Mouse (Mus musculus) cerebral cortex, adult 2 months (tissue): ENCODE measurements around the gene Egfr.

Experiments
- WGBS: fragments of 180-500 bp; shearing (Covaris S2); methylation state at CpG from one replicate; pipeline ENCODE4 v1.1.7; 2018; 5-methylcytosine and 5-hydroxymethylcytosine counted together

Gene Egfr

GRCm38 (mm10) chr11:16904302-16905011 lies 152.5 kb downstream of the Egfr start:
- 63% methylated on average over 8 of the region's 8 CpGs for WGBS

GRCm38 (mm10) chr11:16905012-16905332 lies 153.0 kb downstream of the Egfr start:
- 63% methylated on average over 3 of the region's 3 CpGs for WGBS

DNA sequence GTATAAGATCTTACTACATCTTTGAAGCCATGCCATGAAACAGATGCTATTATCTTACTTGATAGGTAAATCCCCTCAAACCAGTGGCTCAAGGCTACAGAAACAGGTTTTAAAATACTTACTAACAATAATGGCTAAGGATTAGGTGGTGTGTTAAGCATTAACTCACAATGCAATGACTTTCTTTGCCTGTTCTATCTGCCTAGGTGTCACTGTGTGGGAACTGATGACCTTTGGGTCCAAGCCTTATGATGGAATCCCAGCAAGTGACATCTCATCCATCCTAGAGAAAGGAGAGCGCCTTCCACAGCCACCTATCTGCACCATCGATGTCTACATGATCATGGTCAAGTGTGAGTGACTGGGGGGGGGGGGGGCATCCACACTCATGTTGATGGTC lies 154.5 kb downstream of the Egfr start:
- 98% methylated on average over 2 of the region's 2 CpGs for WGBS

DNA sequence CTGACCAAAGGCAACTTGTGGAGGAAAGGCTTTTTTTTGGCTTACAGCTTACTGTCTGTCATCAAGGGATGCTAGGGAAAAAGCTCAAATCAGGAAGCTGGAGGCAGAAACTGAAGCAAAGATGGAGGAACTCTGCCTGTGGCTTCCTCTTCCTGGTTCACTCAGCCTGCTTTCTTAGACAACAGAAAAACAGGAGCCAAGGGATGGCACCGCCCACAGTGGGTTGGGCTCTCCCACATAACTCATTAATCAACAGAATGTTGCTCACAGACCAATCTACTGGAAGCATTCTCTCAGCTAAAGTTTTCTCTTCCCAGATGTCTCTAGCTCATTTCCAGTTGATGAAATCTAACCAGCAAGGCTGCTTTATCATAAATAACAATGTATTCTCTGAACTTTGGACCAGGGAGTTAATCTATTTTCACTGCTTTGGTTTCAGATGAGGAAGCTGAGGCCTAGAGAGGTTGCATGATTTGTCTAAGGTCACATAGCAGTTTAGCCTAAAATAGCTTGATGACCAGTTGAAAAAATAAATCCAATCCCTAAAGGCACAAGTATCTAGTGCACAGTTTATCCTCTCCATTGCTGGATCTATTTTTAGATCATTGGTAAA lies 155.6 kb downstream of the Egfr start:
- WGBS: 94% methylated on average over 1 of the region's 1 CpGs

GRCm38 (mm10) chr11:16914756-16915155 lies 162.8 kb downstream of the Egfr start:
- WGBS: 85% methylated on average over 3 of the region's 3 CpGs

DNA sequence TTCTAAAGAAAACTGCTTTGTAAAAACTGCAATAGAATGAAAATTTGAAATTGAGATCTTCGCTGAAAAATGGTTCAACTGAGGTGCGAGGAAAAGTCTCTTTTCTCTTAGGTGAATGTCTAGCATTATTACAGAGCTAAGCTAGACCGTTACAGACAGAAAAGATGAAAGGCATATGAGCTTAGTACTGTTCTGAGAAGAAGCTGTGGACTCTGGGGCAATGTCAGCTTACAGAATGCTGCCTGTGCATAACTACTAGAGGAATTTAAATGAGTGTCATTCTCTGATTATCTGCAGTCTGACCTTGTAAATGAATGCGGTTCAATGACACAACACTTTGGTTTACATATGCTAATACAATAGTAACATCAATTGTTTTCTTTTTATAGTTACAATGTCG lies 163.8 kb downstream of the Egfr start:
- WGBS: 81% methylated on average over 5 of the region's 5 CpGs

- 95% methylated on average over 2 of the region's 2 CpGs for WGBS
Observed at GRCm38 (mm10) chr11:16917512-16917911, 165.5 kb downstream of the Egfr start.

- WGBS: 91% methylated on average over 3 of the region's 3 CpGs
Observed at GRCm38 (mm10) chr11:16932159-16932558, 180.2 kb downstream of the Egfr start.

DNA sequence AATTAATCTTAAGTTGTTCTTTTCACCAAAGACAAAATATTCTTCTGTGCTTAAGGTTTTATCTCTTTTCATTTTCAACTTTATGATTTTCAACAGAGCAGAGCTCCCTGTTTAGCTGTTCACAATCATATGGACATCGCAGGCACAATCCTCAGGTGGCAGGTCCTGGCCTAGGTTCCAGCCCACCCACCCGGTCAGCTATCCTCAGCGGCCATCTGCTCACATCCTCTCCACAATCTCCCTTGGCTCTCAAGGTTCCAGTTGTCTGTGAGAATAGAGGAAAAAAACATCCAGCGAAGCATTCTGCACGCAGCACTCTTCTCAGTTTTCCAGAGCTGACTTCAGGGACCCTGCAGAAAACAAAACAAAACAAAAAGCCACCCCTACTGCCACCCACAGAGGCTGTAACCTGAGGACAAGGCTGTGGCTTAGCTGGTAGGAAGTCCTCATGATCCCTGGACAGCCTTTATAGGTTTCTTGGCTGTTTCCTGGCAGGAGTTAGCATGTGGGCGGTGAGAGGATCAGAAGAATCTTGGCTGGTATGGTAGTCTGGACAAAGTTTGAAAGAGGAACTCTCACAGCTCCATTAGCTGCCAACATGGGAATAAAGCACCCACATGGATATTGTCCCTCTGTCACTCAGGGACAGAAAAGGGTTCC lies 183.7 kb downstream of the Egfr start:
- 52% methylated on average over 6 of the region's 6 CpGs for WGBS

GRCm38 (mm10) chr11:16941103-16941793 lies 189.2 kb downstream of the Egfr start:
- 45% methylated on average over 4 of the region's 4 CpGs for WGBS

DNA sequence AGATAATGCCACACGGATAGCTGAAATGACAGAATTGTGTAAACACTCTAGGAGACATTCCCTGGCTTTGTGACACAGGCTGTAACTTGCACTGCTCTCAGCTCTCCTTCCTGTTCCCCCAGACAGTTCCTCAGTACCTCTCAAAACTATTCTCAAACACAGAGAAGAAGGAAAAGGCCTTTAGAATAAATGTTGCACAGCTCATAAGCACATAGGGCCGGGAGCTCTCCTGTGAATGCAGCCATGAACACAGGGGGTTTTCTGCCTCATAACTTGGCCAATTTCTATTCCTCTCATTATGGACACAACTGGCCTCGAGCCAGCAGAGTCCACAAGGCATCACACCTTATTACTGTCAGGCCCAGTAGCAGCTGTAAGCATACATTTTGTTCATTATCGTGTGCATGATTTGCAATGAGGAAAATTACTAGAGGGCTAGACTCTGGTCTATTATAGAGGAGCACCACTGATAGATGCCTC lies 190.0 kb downstream of the Egfr start:
- 71% methylated on average over 4 of the region's 4 CpGs for WGBS

GRCm38 (mm10) chr11:16943016-16943415 lies 191.0 kb downstream of the Egfr start:
- 87% methylated on average over 4 of the region's 4 CpGs for WGBS

DNA sequence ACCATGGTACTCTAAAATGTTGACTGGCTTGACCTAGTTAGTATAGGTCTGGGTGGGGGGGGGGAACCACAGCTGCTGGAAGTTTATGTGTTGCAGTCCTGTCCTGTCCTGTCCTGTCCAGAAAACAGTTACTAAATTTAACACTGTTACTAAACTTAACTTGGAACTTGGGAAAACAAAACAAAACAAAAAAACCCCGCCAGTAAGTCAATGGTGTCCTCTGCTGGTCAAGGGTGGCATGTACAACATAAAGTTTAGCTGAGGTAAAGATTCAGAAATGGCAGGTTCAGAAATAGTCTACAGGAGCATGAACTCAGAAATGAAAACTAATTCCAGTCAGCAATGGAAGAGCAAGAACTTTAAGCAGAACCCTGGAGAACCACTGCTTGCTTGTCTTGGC lies 196.8 kb downstream of the Egfr start:
- WGBS: 11% methylated on average over 1 of the region's 1 CpGs

GRCm38 (mm10) chr11:16950226-16950975 lies 198.4 kb downstream of the Egfr start:
- WGBS: 33% methylated on average over 13 of the region's 13 CpGs

DNA sequence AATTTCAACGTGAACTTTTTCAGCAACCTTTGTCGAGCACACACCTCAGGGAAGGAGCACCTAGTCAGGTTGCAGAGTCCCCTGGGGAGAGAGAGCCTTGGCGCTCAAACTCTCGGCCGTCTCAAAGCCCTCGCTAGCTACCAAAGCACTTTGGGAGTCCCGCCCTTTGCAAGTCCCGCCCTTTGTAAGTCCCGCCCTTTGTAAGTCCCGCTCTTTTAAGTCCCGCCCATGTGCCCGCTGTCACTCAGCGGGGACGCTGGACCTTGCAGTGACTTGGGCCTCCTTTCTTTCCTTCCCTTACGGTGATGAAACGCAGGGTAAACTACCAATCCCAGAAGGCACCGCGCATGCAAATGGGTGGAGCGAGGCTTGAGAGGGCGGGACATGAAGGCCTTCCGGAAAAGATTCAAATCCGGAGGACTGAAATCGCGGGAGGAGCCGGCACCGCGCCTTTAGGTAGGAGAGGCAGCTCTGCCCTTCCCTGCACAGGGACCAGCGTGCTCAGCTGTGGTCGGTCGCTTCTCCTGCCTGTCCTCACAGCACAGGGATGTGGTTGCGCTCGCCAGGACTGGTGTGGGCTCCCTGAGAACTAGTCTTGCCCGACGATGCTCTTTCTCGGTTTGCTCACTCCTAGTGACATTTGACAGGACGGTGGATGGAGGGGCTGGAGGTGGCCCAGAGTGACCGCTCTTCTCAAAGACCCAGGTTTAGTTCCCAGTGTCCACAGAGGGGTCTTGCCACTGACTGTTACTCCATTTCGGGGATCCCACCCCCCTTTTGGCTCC lies 199.2 kb downstream of the Egfr start, which contains the start of gene Fbxo48:
Gene Fbxo48, plus strand, starts transcription at position 400 of the 785 bp plus-strand sequence.
- 1% methylated on average over 38 of the region's 38 CpGs for WGBS

DNA sequence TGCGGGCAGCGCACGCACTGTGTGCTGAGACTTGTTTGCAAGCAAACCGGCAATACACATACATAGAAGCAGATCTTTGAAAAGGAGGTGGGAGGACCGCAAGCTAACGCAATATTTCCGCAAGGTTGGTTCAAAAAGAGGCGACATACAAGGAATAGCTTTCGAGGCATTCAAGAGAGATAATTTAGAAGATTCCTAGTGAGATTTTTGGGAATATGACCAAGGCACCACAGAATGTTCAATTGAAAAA lies 199.7 kb downstream of the Egfr start:
- WGBS: 1% methylated on average over 9 of the region's 9 CpGs

DNA sequence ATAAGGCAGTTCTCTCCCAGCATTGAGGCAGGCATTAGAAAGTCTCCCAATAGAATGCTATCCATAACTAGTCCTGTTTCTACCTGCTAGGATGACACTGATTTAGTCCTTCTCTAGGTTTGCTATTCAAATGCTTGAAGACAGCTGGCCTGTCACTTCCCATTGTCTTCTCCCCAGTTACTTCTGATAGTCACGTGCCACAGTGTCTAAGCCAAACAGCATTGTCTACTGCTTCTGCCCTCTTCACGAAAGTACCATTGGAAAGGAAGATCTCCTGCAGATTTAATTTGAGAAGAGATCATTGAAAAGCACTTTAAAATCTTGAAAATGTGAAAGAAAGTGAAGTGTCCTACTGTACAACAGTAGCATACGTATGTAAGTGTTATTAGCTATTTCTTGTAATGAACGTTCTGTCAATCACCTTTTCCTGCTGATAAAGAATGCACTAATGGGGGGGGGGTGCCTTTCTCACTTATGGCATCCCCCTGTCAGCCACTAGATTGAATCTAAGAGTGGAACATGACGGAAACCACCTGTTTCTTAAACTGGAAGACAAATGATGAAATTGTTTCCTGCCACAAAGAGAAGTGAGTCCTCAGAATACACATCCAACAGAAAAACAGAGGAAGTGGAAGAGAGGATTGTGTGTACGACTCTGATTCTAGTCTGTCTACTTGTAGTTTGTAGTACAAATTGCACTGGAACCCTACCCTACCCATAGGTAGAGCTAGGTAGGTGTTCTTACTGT lies 204.3 kb downstream of the Egfr start:
- WGBS: 93% methylated on average over 6 of the region's 6 CpGs

DNA sequence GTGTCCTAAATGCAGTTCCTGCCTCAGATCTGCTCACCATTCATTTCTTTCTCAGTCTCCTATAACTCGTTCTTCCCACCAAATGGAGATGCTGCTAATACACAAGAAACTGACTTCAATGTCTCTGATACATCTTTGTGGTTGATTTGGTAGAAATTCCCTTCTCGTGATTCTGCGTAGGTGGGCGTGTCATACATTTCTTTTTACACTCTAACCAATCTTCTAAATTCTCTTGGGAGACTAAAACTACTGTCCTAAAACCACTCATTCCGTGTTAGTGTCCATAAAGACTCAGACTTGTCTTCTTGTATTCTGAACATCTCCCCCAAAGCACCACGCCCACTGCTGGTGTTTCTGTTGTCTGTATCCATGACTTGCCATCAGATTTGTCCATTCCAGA lies 205.0 kb downstream of the Egfr start:
- 94% methylated on average over 6 of the region's 6 CpGs for WGBS

GRCm38 (mm10) chr11:16958520-16958919 lies 206.5 kb downstream of the Egfr start:
- WGBS: 93% methylated on average over 1 of the region's 1 CpGs
